Mouse (Mus musculus) embryonic facial prominence, embryonic 15.5 days (tissue): ENCODE data around the gene Iqcd. TPM values are rescaled to one million over a fixed set of nuclear protein-coding genes. Genes with fewer than 3 reads are reported as not detected.

Source experiments
- ATAC-seq: fragments of 200-750 bp; cut with Nextera tagmentation; 2 replicates; pipeline ENCODE4 v1.8.0; 2017; ENCODE audit warnings: low read depth, moderate TSS enrichment; ENCODE audit not compliant: insufficient number of reproducible peaks, low FRiP score, low TSS enrichment
- H3K27ac ChIP-seq: fragments of 300-500 bp; sonication (generic); replicated peaks from 2 replicates; pipeline ENCODE4 v1.5.1; 2015; ENCODE audit warnings: mild to moderate bottlenecking, inconsistent platforms
- H3K27me3 ChIP-seq: fragments of 300-500 bp; sonication (generic); 2 replicates; pipeline ENCODE4 v1.6.1; 2015; ENCODE audit warnings: inconsistent platforms
- H3K36me3 ChIP-seq: fragments of 300-500 bp; sonication (generic); 2 replicates; pipeline ENCODE4 v1.6.1; 2015; ENCODE audit warnings: mild to moderate bottlenecking, inconsistent platforms
- H3K4me1 ChIP-seq: fragments of 300-500 bp; sonication (generic); 2 replicates; pipeline ENCODE4 v1.6.1; 2015; ENCODE audit warnings: inconsistent platforms
- H3K4me2 ChIP-seq: fragments of 300-500 bp; sonication (generic); replicated peaks from 2 replicates; pipeline ENCODE4 v1.6.1; 2015; ENCODE audit warnings: mild to moderate bottlenecking, inconsistent platforms
- H3K4me3 ChIP-seq: fragments of 300-500 bp; sonication (generic); replicated peaks from 2 replicates; pipeline ENCODE4 v1.5.1; 2015; ENCODE audit warnings: mild to moderate bottlenecking, inconsistent platforms
- H3K9ac ChIP-seq: fragments of 300-500 bp; sonication (generic); 2 replicates; pipeline ENCODE4 v1.6.1; 2015; ENCODE audit warnings: inconsistent platforms
- H3K9me3 ChIP-seq: fragments of 300-500 bp; sonication (generic); replicated peaks from 2 replicates; pipeline ENCODE4 v1.6.1; 2016; ENCODE audit warnings: inconsistent platforms
- WGBS: fragments of 180-500 bp; shearing (Covaris S2); methylation state at CpG from one replicate; pipeline ENCODE4 v1.1.7; 2015; 5-methylcytosine and 5-hydroxymethylcytosine counted together
- polyA plus RNA-seq: library from polyadenylated mRNA; unstranded; fragments of >200 nt; fragmentation: Nextera tagmentation; extraction: Ambion mirVana; gene quantifications from 2 replicates; pipeline ENCODE4 v1.2.1, GENCODE M21; 2015

Iqcd gene
- polyA plus RNA-seq, 1 experiment from 2014 or later = 3.2 TPM

GRCm38 (mm10) chr5:120605688-120606087, 16.9 kb downstream of the Iqcd start:
- peak; percentile 69 for ATAC-seq
- Histone ChIP-seq H3K9me3 (no peaks in the 10 kb centered on the region), H3K4me3 (peak overlapping the region; percentile 39), H3K4me2 (peak overlapping the region; percentile 71), H3K36me3 (peaks cover 10% of the 10 kb centered on the region; the same call in 1 of the 2 replicates), H3K4me1 (peaks cover 5% of the 10 kb centered on the region), H3K27me3 (no peaks in the 10 kb centered on the region), H3K27ac (no peak overlapping the region), H3K9ac (no peak overlapping the region)
- WGBS = under 1% methylated on average over 8 of the region's 8 CpGs

GRCm38 (mm10) chr5:120606590-120607200, 17.9 kb downstream of the Iqcd start:
- H3K4me3 ChIP-seq = no peak overlapping the region
- no peak for ATAC-seq
- no peaks in the 10 kb centered on the region for H3K9me3 ChIP-seq
- peaks cover 10% of the 10 kb centered on the region; the same call in 1 of the 2 replicates for H3K36me3 ChIP-seq
- H3K4me1 ChIP-seq = peaks cover 14% of the 10 kb centered on the region
- no peaks in the 10 kb centered on the region for H3K27me3 ChIP-seq
- H3K27ac ChIP-seq = no peak overlapping the region
- no peak overlapping the region for H3K4me2 ChIP-seq
- no peak overlapping the region for H3K9ac ChIP-seq
- WGBS = 73% methylated on average over 25 of the region's 25 CpGs

GRCm38 (mm10) chr5:120607335-120607734, 18.5 kb downstream of the Iqcd start:
- 70% methylated on average over 3 of the region's 3 CpGs for WGBS
- Histone ChIP-seq H3K27me3 (no peaks in the 10 kb centered on the region), H3K4me3 (no peak overlapping the region), H3K4me1 (peaks cover 20% of the 10 kb centered on the region), H3K27ac (no peak overlapping the region), H3K4me2 (no peak overlapping the region), H3K36me3 (peaks cover 10% of the 10 kb centered on the region; the same call in 1 of the 2 replicates), H3K9me3 (no peaks in the 10 kb centered on the region), H3K9ac (no peak overlapping the region)
- no peak for ATAC-seq

GRCm38 (mm10) chr5:120609246-120609775, 20.5 kb downstream of the Iqcd start:
- ATAC-seq = no peak
- H3K4me1 ChIP-seq = peaks cover 25% of the 10 kb centered on the region
- WGBS = 80% methylated on average over 16 of the region's 16 CpGs
- H3K9ac ChIP-seq = no peak overlapping the region
- H3K4me2 ChIP-seq = no peak overlapping the region
- no peaks in the 10 kb centered on the region for H3K27me3 ChIP-seq
- no peaks in the 10 kb centered on the region for H3K9me3 ChIP-seq
- no peak overlapping the region for H3K4me3 ChIP-seq
- peaks cover 10% of the 10 kb centered on the region; the same call in 1 of the 2 replicates for H3K36me3 ChIP-seq
- H3K27ac ChIP-seq = no peak overlapping the region

GRCm38 (mm10) chr5:120610906-120611305, 22.1 kb downstream of the Iqcd start:
- H3K27ac ChIP-seq = no peak overlapping the region
- H3K27me3 ChIP-seq = no peaks in the 10 kb centered on the region
- no peak overlapping the region for H3K4me3 ChIP-seq
- H3K4me1 ChIP-seq = peaks cover 20% of the 10 kb centered on the region
- no peak overlapping the region for H3K9ac ChIP-seq
- ATAC-seq = no peak
- WGBS = 89% methylated on average over 5 of the region's 5 CpGs
- H3K4me2 ChIP-seq = no peak overlapping the region
- H3K9me3 ChIP-seq = 0 out of 2 replicates have a peak, but pooled peaks cover 3% of the 10 kb centered on the region
- peaks cover 16% of the 10 kb centered on the region; the same call in 1 of the 2 replicates for H3K36me3 ChIP-seq

GRCm38 (mm10) chr5:120611416-120611815, 22.6 kb downstream of the Iqcd start:
- Histone ChIP-seq H3K9ac (peak overlapping the region; percentile 64), H3K9me3 (0 out of 2 replicates have a peak, but pooled peaks cover 4% of the 10 kb centered on the region), H3K27me3 (no peaks in the 10 kb centered on the region), H3K4me1 (peaks cover 20% of the 10 kb centered on the region), H3K4me2 (peak overlapping the region; percentile 82), H3K36me3 (peaks cover 21% of the 10 kb centered on the region; the same call in 1 of the 2 replicates), H3K4me3 (peak overlapping the region; percentile 87), H3K27ac (no peak overlapping the region)
- 44% methylated on average over 8 of the region's 8 CpGs for WGBS
- ATAC-seq = no peak

GRCm38 (mm10) chr5:120612442-120612821, 23.6 kb downstream of the Iqcd start, which contains the start of the genes Rita1 and Ddx54:
Rita1 (minus strand) TSS chr5:120612589.
Ddx54 (plus strand) TSS chr5:120612739.
- Histone ChIP-seq H3K9me3 (0 out of 2 replicates have a peak, but pooled peaks cover 4% of the 10 kb centered on the region), H3K4me3 (peak within 1 kb of the TSS; percentile 87), H3K9ac (peak within 1 kb of the TSS; percentile 69), H3K4me2 (peak within 1 kb of the TSS; percentile 82), H3K36me3 (peaks cover 30% of the 10 kb centered on the region), H3K27ac (peak within 1 kb of the TSS; percentile 94), H3K4me1 (peaks cover 20% of the 10 kb centered on the region), H3K27me3 (no peaks in the 10 kb centered on the region)
- peak; percentile 89 for ATAC-seq
- WGBS = 0% methylated on average over 22 of the region's 22 CpGs

GRCm38 (mm10) chr5:120612822-120613604, 24.2 kb downstream of the Iqcd start:
- Histone ChIP-seq H3K9me3 (0 out of 2 replicates have a peak, but pooled peaks cover 4% of the 10 kb centered on the region), H3K4me2 (peak overlapping the region; percentile 82), H3K4me3 (peak overlapping the region; percentile 87), H3K4me1 (peaks cover 20% of the 10 kb centered on the region), H3K36me3 (peaks cover 36% of the 10 kb centered on the region), H3K9ac (peak overlapping the region; percentile 69), H3K27me3 (no peaks in the 10 kb centered on the region), H3K27ac (peak overlapping the region; percentile 94)
- ATAC-seq = peak; percentile 95
- WGBS = under 1% methylated on average over 69 of the region's 69 CpGs

- Histone ChIP-seq H3K9me3 (0 out of 2 replicates have a peak, but pooled peaks cover 4% of the 10 kb centered on the region), H3K4me1 (peaks cover 19% of the 10 kb centered on the region), H3K27ac (no peak overlapping the region), H3K9ac (no peak overlapping the region), H3K36me3 (peaks cover 55% of the 10 kb centered on the region), H3K27me3 (no peaks in the 10 kb centered on the region), H3K4me3 (no peak overlapping the region), H3K4me2 (no peak overlapping the region)
- ATAC-seq = no peak
- 95% methylated on average over 4 of the region's 4 CpGs for WGBS
Observed at GRCm38 (mm10) chr5:120615903-120616302, 27.1 kb downstream of the Iqcd start.

- ATAC-seq = no peak
- 70% methylated on average over 12 of the region's 12 CpGs for WGBS
Observed at GRCm38 (mm10) chr5:120618778-120619177, 30.0 kb downstream of the Iqcd start.

GRCm38 (mm10) chr5:120619201-120619600, 30.4 kb downstream of the Iqcd start:
- Histone ChIP-seq H3K36me3 (peaks cover 87% of the 10 kb centered on the region), H3K4me2 (no peak overlapping the region), H3K9ac (no peak overlapping the region), H3K9me3 (0 out of 2 replicates have a peak, but pooled peaks cover 4% of the 10 kb centered on the region), H3K27ac (no peak overlapping the region), H3K27me3 (no peaks in the 10 kb centered on the region), H3K4me3 (no peak overlapping the region), H3K4me1 (peaks cover 12% of the 10 kb centered on the region)
- WGBS = 17% methylated on average over 5 of the region's 5 CpGs
- ATAC-seq = no peak

More at GRCm38 (mm10) chr5:120618778-120619177, 30.0 kb downstream of the Iqcd start:
- Histone ChIP-seq H3K9me3 (0 out of 2 replicates have a peak, but pooled peaks cover 4% of the 10 kb centered on the region), H3K4me1 (peaks cover 16% of the 10 kb centered on the region), H3K27ac (no peak overlapping the region), H3K4me3 (no peak overlapping the region), H3K27me3 (no peaks in the 10 kb centered on the region), H3K9ac (no peak overlapping the region), H3K36me3 (peaks cover 83% of the 10 kb centered on the region), H3K4me2 (no peak overlapping the region)
